Mouse (Mus musculus) cerebellum, adult 2 months (tissue): ENCODE measurements around the gene Hnf1a. TPM values are rescaled to one million over a fixed set of nuclear protein-coding genes. Genes with fewer than 3 reads are reported as not detected.

Source experiments
- DNase-seq, 2 experiments: peaks; one replicate each; pipeline ENCODE4 v3.0.0; 2021
- H3K27ac ChIP-seq: fragments of 200-500 bp; 2 replicates; pipeline ENCODE4 v1.5.1; 2012; ENCODE audit warnings: low read length, control low read depth, inconsistent platforms; ENCODE audit not compliant: insufficient read depth
- H3K27me3 ChIP-seq: fragments of 200-500 bp; 2 replicates; pipeline ENCODE4 v1.6.1; 2012; ENCODE audit warnings: inconsistent platforms, mild to moderate bottlenecking, low read length, moderate library complexity; ENCODE audit not compliant: control insufficient read depth, insufficient read depth
- H3K4me1 ChIP-seq: fragments of 200-500 bp; 2 replicates; pipeline ENCODE4 v1.6.1; 2011; ENCODE audit warnings: low read length; ENCODE audit not compliant: control insufficient read depth, insufficient read depth
- H3K4me3 ChIP-seq: fragments of 200-500 bp; replicated peaks from 2 replicates; pipeline ENCODE3; 2011; ENCODE audit warnings: mild to moderate bottlenecking, low read depth, low read length, control low read depth; ENCODE audit not compliant: insufficient read depth
- CTCF ChIP-seq: fragments of 200-500 bp; IDR thresholded peaks from 2 replicates; pipeline ENCODE4 v1.5.1; 2011; ENCODE audit warnings: low read depth, mild to moderate bottlenecking, control low read depth, low read length, moderate library complexity, borderline replicate concordance; ENCODE audit not compliant: insufficient read depth
- POLR2A ChIP-seq: fragments of 200-500 bp; IDR thresholded peaks from 2 replicates; pipeline ENCODE4 v1.6.1; 2011; ENCODE audit warnings: low read length, control low read depth, borderline replicate concordance; ENCODE audit not compliant: insufficient read depth
- WGBS: fragments of 180-500 bp; shearing (Covaris S2); methylation state at CpG from one replicate; pipeline ENCODE4 v1.1.7; 2018; 5-methylcytosine and 5-hydroxymethylcytosine counted together
- polyA plus RNA-seq: library from polyadenylated mRNA; depleted of rRNA; stranded (reverse); fragments of >200 nt; gene quantifications from 2 replicates; pipeline ENCODE4 v1.2.3, GENCODE M21; 2012; rRNA removed

Hnf1a gene
- 0.05 TPM in 1 of 2 replicates, not detected in the other for polyA plus RNA-seq

- TF ChIP-seq CTCF = no peak
- TF ChIP-seq POLR2A = no peak
- H3K27ac ChIP-seq = no peak within 1 kb of the TSS
- 87% methylated on average over 17 of the region's 17 CpGs for WGBS
Observed at GRCm38 (mm10) chr5:114970824-114971227, at the start of gene Hnf1a. Hnf1a (minus strand) TSS chr5:114971094.

GRCm38 (mm10) chr5:115018813-115019212 is 47.9 kb upstream of the Hnf1a start:
- no peaks in the 10 kb centered on the region for H3K27me3 ChIP-seq
- peaks cover 15% of the 10 kb centered on the region for H3K4me1 ChIP-seq
- DNase-seq = peak in 1 of 2 experiments; percentile 25
- H3K27ac ChIP-seq = peak overlapping the region; percentile 64; the same call in 1 of the 2 replicates
- no peak overlapping the region for H3K4me3 ChIP-seq
- TF ChIP-seq POLR2A (no peak), CTCF (no peak)
- WGBS = 18% methylated on average over 4 of the region's 4 CpGs

More at GRCm38 (mm10) chr5:114970824-114971227, at the start of gene Hnf1a:
- DNase-seq = no peak
- Histone ChIP-seq H3K4me3 (no peak within 1 kb of the TSS), H3K4me1 (0 out of 2 replicates have a peak, but pooled peaks cover 5% of the 10 kb centered on the region), H3K27me3 (no peaks in the 10 kb centered on the region)

GRCm38 (mm10) chr5:115018270-115018669 is 47.4 kb upstream of the Hnf1a start:
- no peak for TF ChIP-seq POLR2A
- TF ChIP-seq CTCF = no peak
- Histone ChIP-seq H3K27me3 (no peaks in the 10 kb centered on the region), H3K27ac (no peak overlapping the region), H3K4me1 (peaks cover 18% of the 10 kb centered on the region), H3K4me3 (no peak overlapping the region)
- 52% methylated on average over 2 of the region's 2 CpGs for WGBS
- no peak for DNase-seq

- no peak overlapping the region for H3K4me3 ChIP-seq
- DNase-seq = no peak
- H3K4me1 ChIP-seq = peaks cover 24% of the 10 kb centered on the region
- H3K27ac ChIP-seq = no peak overlapping the region
- H3K27me3 ChIP-seq = no peaks in the 10 kb centered on the region
- 35% methylated on average over 4 of the region's 4 CpGs for WGBS
- no peak for TF ChIP-seq CTCF
- no peak for TF ChIP-seq POLR2A
Observed at GRCm38 (mm10) chr5:115015121-115015520, 44.2 kb upstream of the Hnf1a start.

GRCm38 (mm10) chr5:115014570-115014969 is 43.7 kb upstream of the Hnf1a start:
- WGBS = 2% methylated on average over 1 of the region's 1 CpGs
- no peaks in the 10 kb centered on the region for H3K27me3 ChIP-seq

GRCm38 (mm10) chr5:115013436-115013835 is 42.5 kb upstream of the Hnf1a start:
- peaks cover 19% of the 10 kb centered on the region for H3K4me1 ChIP-seq
- no peak for TF ChIP-seq POLR2A
- TF ChIP-seq CTCF = no peak
- H3K27ac ChIP-seq = no peak overlapping the region
- 35% methylated on average over 3 of the region's 3 CpGs for WGBS
- H3K27me3 ChIP-seq = no peaks in the 10 kb centered on the region
- no peak for DNase-seq
- no peak overlapping the region for H3K4me3 ChIP-seq

More at GRCm38 (mm10) chr5:115014570-115014969, 43.7 kb upstream of the Hnf1a start:
- TF ChIP-seq POLR2A = no peak
- TF ChIP-seq CTCF = no peak
- Histone ChIP-seq H3K4me1 (peaks cover 24% of the 10 kb centered on the region), H3K4me3 (no peak overlapping the region), H3K27ac (no peak overlapping the region)
- DNase-seq = no peak

GRCm38 (mm10) chr5:115011519-115012261 is 40.8 kb upstream of the Hnf1a start:
- Histone ChIP-seq H3K27me3 (no peaks in the 10 kb centered on the region), H3K27ac (peak overlapping the region; percentile 83), H3K4me1 (peaks cover 17% of the 10 kb centered on the region), H3K4me3 (peak overlapping the region; percentile 60)
- WGBS = under 1% methylated on average over 63 of the region's 63 CpGs
- TF ChIP-seq CTCF (no peak), POLR2A (no peak)
- peak; percentile 52 to 64 for DNase-seq

- WGBS = 1% methylated on average over 57 of the region's 57 CpGs
- H3K4me3 ChIP-seq = peak overlapping the region; percentile 60
- TF ChIP-seq POLR2A (no peak), CTCF (no peak)
- no peaks in the 10 kb centered on the region for H3K27me3 ChIP-seq
- peaks cover 16% of the 10 kb centered on the region for H3K4me1 ChIP-seq
- peak overlapping the region; percentile 83 for H3K27ac ChIP-seq
- DNase-seq = no peak
Observed at GRCm38 (mm10) chr5:115011217-115011518, 40.3 kb upstream of the Hnf1a start.
